Mouse (Mus musculus) c-Kit-positive CD71-negative TER-119-negative erythroid progenitor cells, embryonic 14.5 days (primary cell): ENCODE data around the gene Abcg8.
A peak's percentile ranks its signal among the peaks of the same experiment; 100 is the strongest.

ENCODE experiments used
- DNase-seq: peaks from one replicate; pipeline ENCODE4 v3.0.0-alpha.2; 2013; ENCODE audit warnings: low read depth

Gene Abcg8

GRCm38 (mm10) chr17:84658951-84659350, 17.2 kb upstream of the Abcg8 start:
- no peak for DNase-seq

- DNase-seq = no peak
Observed at GRCm38 (mm10) chr17:84665053-84665452, 11.0 kb upstream of the Abcg8 start.

- DNase-seq = no peak
Observed at GRCm38 (mm10) chr17:84665691-84666090, 10.4 kb upstream of the Abcg8 start.

- DNase-seq = no peak
Observed at GRCm38 (mm10) chr17:84667848-84668247, 8.3 kb upstream of the Abcg8 start.

- DNase-seq = no peak
Observed at GRCm38 (mm10) chr17:84672376-84673369, 3.4 kb upstream of the Abcg8 start.

- no peak for DNase-seq
Observed at GRCm38 (mm10) chr17:84674048-84674447, 2.1 kb upstream of the Abcg8 start.

GRCm38 (mm10) chr17:84675204-84675603, 898 bp upstream of the Abcg8 start:
- DNase-seq = no peak

GRCm38 (mm10) chr17:84677595-84677994, 1.5 kb downstream of the Abcg8 start:
- DNase-seq = no peak

- DNase-seq = no peak
Observed at GRCm38 (mm10) chr17:84681670-84682069, 5.6 kb downstream of the Abcg8 start.

GRCm38 (mm10) chr17:84682734-84683717, 6.9 kb downstream of the Abcg8 start, which contains the start of gene Abcg5:
Gene Abcg5 (minus strand): TSS chr17:84683011.
- DNase-seq = no peak

GRCm38 (mm10) chr17:84684284-84684683, 8.2 kb downstream of the Abcg8 start:
- no peak for DNase-seq

- no peak for DNase-seq
Observed at GRCm38 (mm10) chr17:84685286-84685685, 9.2 kb downstream of the Abcg8 start.

GRCm38 (mm10) chr17:84687994-84688393, 11.9 kb downstream of the Abcg8 start:
- DNase-seq = no peak

- no peak for DNase-seq
Observed at GRCm38 (mm10) chr17:84688834-84689233, 12.7 kb downstream of the Abcg8 start.

- DNase-seq = no peak
Observed at GRCm38 (mm10) chr17:84689316-84689715, 13.2 kb downstream of the Abcg8 start.

GRCm38 (mm10) chr17:84690111-84690510, 14.0 kb downstream of the Abcg8 start:
- DNase-seq = no peak

- DNase-seq = no peak
Observed at GRCm38 (mm10) chr17:84693741-84694140, 17.6 kb downstream of the Abcg8 start.

GRCm38 (mm10) chr17:84696537-84696936, 20.4 kb downstream of the Abcg8 start:
- no peak for DNase-seq

GRCm38 (mm10) chr17:84698727-84699126, 22.6 kb downstream of the Abcg8 start:
- peak; percentile 29 for DNase-seq

GRCm38 (mm10) chr17:84707407-84707806, 31.3 kb downstream of the Abcg8 start:
- no peak for DNase-seq

GRCm38 (mm10) chr17:84708818-84709217, 32.7 kb downstream of the Abcg8 start:
- DNase-seq = no peak

GRCm38 (mm10) chr17:84709403-84709851, 33.3 kb downstream of the Abcg8 start:
- no peak for DNase-seq
